Mouse (Mus musculus) MEL (cell line): ENCODE data around the gene 3110082I17Rik. TPM values are rescaled to one million over a fixed set of nuclear protein-coding genes. Genes with fewer than 3 reads are reported as not detected.

Experiments used
- DNase-seq: peaks from one replicate; pipeline ENCODE4 v3.0.0; 2011; ENCODE audit warnings: low read depth, low spot score
- H3K27ac ChIP-seq: 2 replicates; pipeline ENCODE4 v1.5.1; 2012; ENCODE audit warnings: low read depth, mild to moderate bottlenecking, control low read depth, low read length, moderate library complexity; ENCODE audit not compliant: control insufficient read depth
- H3K27me3 ChIP-seq, 2 experiments: fragments of 150-350 bp in 1 of 2; sonication (generic) in 1 of 2; 2 replicates each; pipeline ENCODE4 v1.6.1; 2012; ENCODE audit warnings: low read length in 2 of 2, mild to moderate bottlenecking in 2 of 2, improper control_type of control experiment in 1 of 2, moderate library complexity in 1 of 2; ENCODE audit not compliant: insufficient read depth in 2 of 2, control insufficient read depth in 1 of 2
- H3K36me3 ChIP-seq, 2 experiments: 2 replicates each; pipeline ENCODE4 v1.6.1; 2012 to 2014; ENCODE audit warnings: low read length in 2 of 2, improper control_type of control experiment in 1 of 2, inconsistent platforms in 1 of 2, mild to moderate bottlenecking in 1 of 2; ENCODE audit not compliant: insufficient read depth in 2 of 2, control insufficient read depth in 1 of 2
- H3K4me1 ChIP-seq, 2 experiments: fragments of 150-350 bp in 1 of 2; sonication (generic) in 1 of 2; 2 replicates each; pipeline ENCODE4 v1.6.1; 2012; ENCODE audit warnings: low read length in 2 of 2, improper control_type of control experiment in 1 of 2, mild to moderate bottlenecking in 1 of 2; ENCODE audit not compliant: insufficient read depth in 2 of 2, control insufficient read depth in 1 of 2
- H3K4me3 ChIP-seq, 2 experiments: fragments of 150-350 bp in 1 of 2; sonication (generic) in 1 of 2; 2 replicates each; pipeline ENCODE4 v1.5.1; 2012; ENCODE audit warnings: low read depth in 2 of 2, low read length in 2 of 2, mild to moderate bottlenecking in 2 of 2, moderate library complexity in 2 of 2, control low read depth in 1 of 2, improper control_type of control experiment in 1 of 2; ENCODE audit not compliant: control insufficient read depth in 1 of 2, insufficient read depth in 1 of 2
- H3K79me2 ChIP-seq: 2 replicates; pipeline ENCODE4 v1.6.1; 2012; ENCODE audit warnings: mild to moderate bottlenecking, low read length, moderate library complexity; ENCODE audit not compliant: control insufficient read depth, poor library complexity, insufficient read depth
- H3K9ac ChIP-seq: 2 replicates; pipeline ENCODE4 v1.6.1; 2012; ENCODE audit warnings: low read depth, mild to moderate bottlenecking, control low read depth, low read length, moderate library complexity; ENCODE audit not compliant: control insufficient read depth, poor library complexity, severe bottlenecking
- H3K9me3 ChIP-seq: fragments of 150-350 bp; sonication (generic); replicated peaks from 2 replicates; pipeline ENCODE4 v1.6.1; 2012; ENCODE audit warnings: mild to moderate bottlenecking, low read length, improper control_type of control experiment, moderate library complexity; ENCODE audit not compliant: insufficient read depth
- CHD2 ChIP-seq: IDR thresholded peaks from 2 replicates; pipeline ENCODE4 v1.6.1; 2011; ENCODE audit warnings: low read length, improper control_type of control experiment
- CTCF ChIP-seq, 3 experiments: IDR thresholded peaks in 2 of 3; conservative IDR thresholded peaks in 1 of 3; 2 replicates each; pipeline ENCODE4 v1.5.1; 2011 to 2012; ENCODE audit warnings: low read length in 3 of 3, low read depth in 2 of 3, mild to moderate bottlenecking in 2 of 3, improper control_type of control experiment in 1 of 3, inconsistent platforms in 1 of 3, mixed read lengths in 1 of 3, moderate library complexity in 1 of 3; ENCODE audit not compliant: control insufficient read depth in 1 of 3, insufficient read depth in 1 of 3, poor library complexity in 1 of 3, severe bottlenecking in 1 of 3
- E2F4 ChIP-seq: IDR thresholded peaks from 2 replicates; pipeline ENCODE4 v1.6.1; 2011; ENCODE audit warnings: low read depth, low read length, improper control_type of control experiment, borderline replicate concordance
- ELF1 ChIP-seq: IDR thresholded peaks from 2 replicates; pipeline ENCODE4 v1.6.1; 2014; ENCODE audit warnings: low read depth, mild to moderate bottlenecking, inconsistent platforms, low read length, improper control_type of control experiment, moderate library complexity
- EP300 ChIP-seq, 2 experiments: IDR thresholded peaks; 2 replicates each; pipeline ENCODE4 v1.6.1; 2011; ENCODE audit warnings: improper control_type of control experiment in 2 of 2, low read length in 2 of 2, low read depth in 1 of 2, mild to moderate bottlenecking in 1 of 2
- ETS1 ChIP-seq: IDR thresholded peaks from 2 replicates; pipeline ENCODE4 v1.6.1; 2012; ENCODE audit warnings: low read depth, mild to moderate bottlenecking, inconsistent platforms, low read length, improper control_type of control experiment, moderate library complexity
- JUND ChIP-seq: IDR thresholded peaks from 2 replicates; pipeline ENCODE4 v1.6.1; 2011; ENCODE audit warnings: low read depth, mild to moderate bottlenecking, improper control_type of control experiment, low read length
- MEF2A ChIP-seq: IDR thresholded peaks from 2 replicates; pipeline ENCODE4 v1.6.1; 2014; ENCODE audit warnings: low read depth, mild to moderate bottlenecking, inconsistent platforms, low read length, improper control_type of control experiment; ENCODE audit not compliant: poor library complexity, insufficient replicate concordance, severe bottlenecking; ENCODE audit errors: extremely low read depth
- MYB ChIP-seq: IDR thresholded peaks from 2 replicates; pipeline ENCODE4 v1.6.1; 2011; ENCODE audit warnings: mild to moderate bottlenecking, low read depth, low read length, improper control_type of control experiment
- POLR2A ChIP-seq, 2 experiments: IDR thresholded peaks; 2 replicates each; pipeline ENCODE4 v1.6.1; 2011 to 2012; ENCODE audit warnings: low read length in 2 of 2, mild to moderate bottlenecking in 2 of 2, control low read depth in 1 of 2, improper control_type of control experiment in 1 of 2, low read depth in 1 of 2, moderate library complexity in 1 of 2; ENCODE audit not compliant: control insufficient read depth in 1 of 2, insufficient read depth in 1 of 2, poor library complexity in 1 of 2
- POLR2AphosphoS2 ChIP-seq: IDR thresholded peaks from 2 replicates; pipeline ENCODE4 v1.6.1; 2011; ENCODE audit warnings: low read length, improper control_type of control experiment
- POLR2AphosphoS5 ChIP-seq: IDR thresholded peaks from 2 replicates; pipeline ENCODE4 v1.6.1; 2012; ENCODE audit warnings: low read depth, borderline replicate concordance, mild to moderate bottlenecking, inconsistent platforms, low read length, moderate library complexity, mixed read lengths
- RCOR1 ChIP-seq: IDR thresholded peaks from 2 replicates; pipeline ENCODE4 v1.6.1; 2012; ENCODE audit warnings: low read depth, mild to moderate bottlenecking, inconsistent platforms, low read length, improper control_type of control experiment
- UBTF ChIP-seq: IDR thresholded peaks from 2 replicates; pipeline ENCODE4 v1.6.1; 2012; ENCODE audit warnings: low read depth, mild to moderate bottlenecking, inconsistent platforms, low read length, improper control_type of control experiment, moderate library complexity, borderline replicate concordance; ENCODE audit not compliant: insufficient read depth
- ZKSCAN1 ChIP-seq: IDR thresholded peaks from 2 replicates; pipeline ENCODE4 v1.6.1; 2012; ENCODE audit warnings: low read depth, mild to moderate bottlenecking, inconsistent platforms, low read length, improper control_type of control experiment, moderate library complexity
- ZMIZ1 ChIP-seq: IDR thresholded peaks from 2 replicates; pipeline ENCODE4 v1.6.1; 2012; ENCODE audit warnings: low read depth, mild to moderate bottlenecking, inconsistent platforms, low read length, improper control_type of control experiment, moderate library complexity
- polyA plus RNA-seq, 2 experiments: library from polyadenylated mRNA; stranded (reverse) in 1 of 2; unstranded in 1 of 2; fragments of >175 nt in 1 of 2; fragments of >200 nt in 1 of 2; gene quantifications; 2 replicates each; pipeline versions ENCODE4 v1.2.1 to v1.2.4; 2012; ENCODE audit warnings: low replicate concordance in 2 of 2, low read depth in 1 of 2; ENCODE audit not compliant: insufficient read length in 2 of 2, insufficient read depth in 1 of 2, missing spikeins in 1 of 2
- total RNA-seq: library from RNA; depleted of rRNA; stranded (reverse); fragments of 300-350 nt; gene quantifications from 2 replicates; pipeline ENCODE4 v1.2.3, GENCODE M21; 2012

3110082I17Rik gene
- total and polyA plus RNA-seq, 3 experiments = 58.1 to 79.5 TPM; not detected in 1

GRCm38 (mm10) chr5:139440451-139440850 lies 19.9 kb downstream of the 3110082I17Rik start:
- TF ChIP-seq JUND (no peak), MEF2A (no peak), POLR2AphosphoS5 (no peak)
- H3K36me3 ChIP-seq = peaks cover 0 to 4% of the 10 kb centered on the region in 2 experiments; a peak in 1 of 4 replicates
- no peak for DNase-seq

GRCm38 (mm10) chr5:139438440-139438839 lies 21.9 kb downstream of the 3110082I17Rik start:
- peaks cover 1% of the 10 kb centered on the region; the same call in 1 of the 2 replicates for H3K79me2 ChIP-seq
- H3K4me3 ChIP-seq = no peak overlapping the region
- no peak for DNase-seq
- H3K27me3 ChIP-seq = no peaks in the 10 kb centered on the region
- no peaks in the 10 kb centered on the region for H3K9me3 ChIP-seq
- TF ChIP-seq ZKSCAN1 (no peak), ETS1 (no peak), MYB (no peak), CHD2 (no peak), RCOR1 (no peak), E2F4 (no peak)
- no peak overlapping the region for H3K9ac ChIP-seq
- H3K27ac ChIP-seq = no peak overlapping the region
- H3K36me3 ChIP-seq = peaks cover 0 to 4% of the 10 kb centered on the region in 2 experiments; a peak in 1 of 4 replicates
- no peaks in the 10 kb centered on the region for H3K4me1 ChIP-seq

More at GRCm38 (mm10) chr5:139440451-139440850, 19.9 kb downstream of the 3110082I17Rik start:
- Histone ChIP-seq H3K4me3 (no peak overlapping the region), H3K79me2 (peaks cover 1% of the 10 kb centered on the region; the same call in 1 of the 2 replicates), H3K4me1 (no peaks in the 10 kb centered on the region), H3K27me3 (no peaks in the 10 kb centered on the region), H3K27ac (no peak overlapping the region), H3K9ac (no peak overlapping the region), H3K9me3 (no peaks in the 10 kb centered on the region)

- TF ChIP-seq ELF1 (no peak), ZMIZ1 (no peak), POLR2AphosphoS2 (no peak), EP300 (IDR thresholded peaks at IDR 0.05; ENCODE audit: low read depth in 1 of 2, low read length in 2 of 2) (no peak), UBTF (no peak), ETS1 (no peak), MYB (no peak), CTCF (IDR thresholded peaks at IDR 0.05 in 2 of 3, conservative IDR thresholded peaks at IDR 0.05 in 1 of 3; ENCODE audit: control insufficient read depth in 1 of 3, insufficient read depth in 1 of 3, low read depth in 2 of 3, low read length in 3 of 3, poor library complexity in 1 of 3, severe bottlenecking in 1 of 3) (no peak), POLR2A (IDR thresholded peaks at IDR 0.05; ENCODE audit: control insufficient read depth in 1 of 2, insufficient read depth in 1 of 2, low read depth in 1 of 2, low read length in 2 of 2, poor library complexity in 1 of 2) (no peak)
- peaks cover 1% of the 10 kb centered on the region; the same call in 1 of the 2 replicates for H3K79me2 ChIP-seq
- no peak overlapping the region for H3K27ac ChIP-seq
Observed at GRCm38 (mm10) chr5:139437769-139438168, 22.6 kb downstream of the 3110082I17Rik start.

More at GRCm38 (mm10) chr5:139437769-139438168, 22.6 kb downstream of the 3110082I17Rik start:
- Histone ChIP-seq H3K4me1 (no peaks in the 10 kb centered on the region), H3K27me3 (no peaks in the 10 kb centered on the region), H3K9ac (no peak overlapping the region), H3K4me3 (no peak overlapping the region), H3K9me3 (no peaks in the 10 kb centered on the region), H3K36me3 (peaks cover 0 to 4% of the 10 kb centered on the region in 2 experiments; a peak in 1 of 4 replicates)
- DNase-seq = no peak
